Mouse (Mus musculus) thymus, adult 18-20 months (tissue): ENCODE results near the gene Klf13.
A peak's percentile ranks its signal among the peaks of the same experiment; 100 is the strongest.

Experiments
- DNase-seq, 2 experiments: peaks; one replicate each; pipeline ENCODE4 v3.0.0; 2022; ENCODE audit warnings: mixed read lengths in 2 of 2

Gene Klf13

DNA sequence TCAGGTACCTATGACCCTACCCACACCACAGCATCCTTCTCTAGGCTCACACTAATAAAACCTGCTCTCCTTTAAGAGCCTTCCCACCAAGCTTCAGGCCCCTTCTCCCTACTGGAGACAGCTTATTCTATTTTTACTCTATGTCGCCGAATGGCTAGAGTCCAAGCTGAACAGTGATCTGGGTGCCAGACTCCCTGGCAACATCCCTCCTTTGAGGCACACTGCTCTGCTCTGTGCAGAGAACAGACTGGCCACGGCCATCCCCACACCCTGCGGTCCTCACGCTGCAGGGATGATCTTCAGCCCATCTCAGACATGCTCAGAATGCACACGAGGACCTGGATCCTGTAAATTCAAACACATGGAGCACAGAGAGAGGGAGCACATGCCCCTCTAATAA is 59.1 kb downstream of the Klf13 start:
- DNase-seq, result no peak

DNA sequence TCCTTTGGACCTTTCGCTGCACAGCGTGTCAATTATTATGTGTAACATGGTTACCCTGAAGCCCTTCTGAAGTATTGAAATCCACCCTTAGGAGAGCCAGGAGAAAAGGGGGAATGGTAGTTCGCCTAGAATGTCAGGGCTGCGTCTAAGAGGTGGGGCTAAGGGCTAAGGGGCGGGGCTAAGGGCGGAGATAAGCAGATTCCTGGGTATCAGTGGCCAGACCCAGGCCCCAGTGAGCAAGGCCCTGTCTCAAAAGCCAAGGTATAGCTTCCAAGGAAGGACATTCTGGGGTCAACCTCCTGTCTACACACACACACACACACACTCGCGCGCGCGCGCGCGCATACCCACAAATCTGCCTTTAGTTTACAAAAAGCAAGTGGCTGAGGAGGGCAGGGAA is 61.1 kb downstream of the Klf13 start:
- DNase-seq, result no peak

DNA sequence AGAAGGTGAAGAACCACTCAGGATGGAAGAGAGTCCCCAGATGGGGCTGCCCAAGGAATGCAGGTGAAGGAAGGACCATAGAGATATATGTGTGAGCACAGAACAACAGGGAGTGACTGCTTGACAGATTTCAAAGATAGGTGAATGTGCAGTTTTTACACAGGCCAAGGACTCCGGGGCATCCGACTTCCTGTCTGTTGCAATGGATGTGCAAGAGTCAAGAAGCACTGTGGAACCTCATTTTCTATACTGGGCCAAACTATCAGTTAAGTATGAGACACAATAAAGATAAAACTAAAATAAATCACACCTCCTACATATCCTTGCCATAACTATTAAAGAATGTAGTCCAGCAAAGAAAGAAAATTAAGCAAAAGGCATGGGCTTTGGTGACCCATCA is 62.1 kb downstream of the Klf13 start:
- DNase-seq, result no peak

DNA sequence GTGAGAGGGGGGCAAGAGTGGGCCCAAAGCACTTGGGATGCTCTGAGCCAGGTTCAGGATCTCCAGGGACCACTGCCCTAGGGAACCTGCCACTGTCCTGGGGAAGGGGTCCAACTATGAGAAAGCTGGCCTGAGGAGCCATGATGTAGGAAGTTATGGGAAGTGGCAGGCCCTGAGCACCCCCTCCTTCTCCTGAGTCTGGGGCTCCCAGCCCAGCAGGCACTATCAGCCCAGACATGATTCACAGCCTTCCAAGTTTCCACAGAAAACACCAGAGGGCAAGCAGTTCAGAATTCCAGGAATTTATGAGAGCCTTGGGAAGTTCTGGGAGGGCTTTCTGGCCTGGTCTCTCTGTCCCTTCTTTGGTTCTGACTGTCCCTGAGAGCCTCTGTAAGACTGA is 63.0 kb downstream of the Klf13 start:
- DNase-seq, result no peak

DNA sequence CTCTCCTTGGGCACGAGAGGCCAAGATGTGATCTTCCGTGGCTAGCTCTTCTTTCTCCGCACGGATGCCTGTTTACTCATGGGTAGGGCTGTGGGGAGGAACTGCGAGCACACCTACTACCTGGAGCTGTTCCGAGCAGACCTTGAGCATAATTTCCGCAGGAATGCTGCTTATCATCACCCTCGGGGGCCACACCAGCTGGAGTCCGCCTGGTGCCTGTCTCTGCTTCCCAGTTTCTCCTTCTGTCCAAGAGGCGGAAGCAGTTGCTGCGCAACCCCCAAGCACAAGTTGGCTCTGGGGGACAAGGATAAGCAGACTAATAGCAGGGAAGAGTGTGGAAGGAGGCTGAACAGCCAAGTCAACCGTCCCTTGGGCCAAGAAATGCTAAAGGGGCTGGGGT is 64.8 kb downstream of the Klf13 start:
- no peak for DNase-seq

DNA sequence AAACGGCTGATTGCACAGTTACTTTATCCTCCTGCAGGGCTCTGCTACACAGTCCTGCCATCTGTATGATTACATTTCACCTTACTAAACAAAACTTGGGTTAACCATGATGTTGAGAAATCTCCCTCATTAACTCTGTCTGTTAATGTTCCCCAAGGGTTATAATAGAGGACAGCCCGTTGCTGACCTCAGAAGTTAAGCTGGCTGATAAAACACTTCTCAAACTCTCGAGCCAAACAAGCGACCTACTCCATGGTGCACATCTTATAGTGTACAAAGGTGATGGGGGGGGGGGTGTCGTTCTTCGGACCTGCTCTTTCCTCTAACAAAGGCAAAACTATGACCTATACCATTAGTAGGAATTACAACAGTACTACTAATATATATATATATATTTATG is 67.0 kb downstream of the Klf13 start:
- no peak for DNase-seq

DNA sequence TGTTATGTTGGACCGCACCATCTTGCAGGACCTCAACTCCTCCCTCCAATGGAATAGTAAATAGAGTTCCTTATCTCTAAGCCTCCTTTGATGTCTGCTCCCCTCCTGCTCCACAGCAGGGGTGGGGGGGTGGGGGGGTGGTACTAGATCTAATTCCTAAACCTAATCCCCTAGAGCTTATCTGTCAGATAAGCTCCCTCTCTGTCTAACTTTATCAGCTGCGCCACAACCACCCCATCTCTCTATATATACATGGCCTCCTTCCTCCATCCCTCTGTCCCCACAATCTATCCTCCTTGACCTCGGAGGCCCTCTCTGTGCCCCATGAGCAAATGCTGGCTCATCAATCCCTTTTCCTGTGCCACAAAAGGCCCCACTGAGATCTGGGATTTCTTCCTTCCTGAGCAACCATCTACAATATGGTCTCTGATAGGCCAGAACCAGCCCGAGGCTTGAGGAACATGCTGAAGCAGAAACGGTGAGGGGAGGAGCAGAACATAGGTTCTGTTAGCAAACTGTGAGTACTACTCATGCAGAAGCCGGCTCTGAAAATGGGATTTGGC is 70.3 kb downstream of the Klf13 start:
- no peak for DNase-seq

DNA sequence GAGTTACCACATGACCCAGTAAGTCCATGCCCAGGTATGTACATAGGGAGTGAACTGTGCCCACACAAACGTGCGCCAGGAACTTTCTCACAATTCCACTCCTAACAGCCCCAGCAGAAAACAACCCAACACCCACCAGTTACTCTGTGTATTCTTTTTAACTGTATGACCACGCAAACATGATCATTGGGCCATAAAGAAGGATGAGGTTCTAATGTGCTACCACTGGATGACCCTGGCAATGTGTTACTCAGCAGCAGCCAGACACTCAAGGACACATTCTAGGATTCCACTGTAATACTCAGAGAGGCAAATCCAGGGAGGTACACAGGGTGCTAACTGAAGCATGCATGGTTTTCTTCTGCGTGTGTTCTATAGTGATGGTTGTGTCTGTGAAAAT is 72.8 kb downstream of the Klf13 start:
- no peak for DNase-seq

DNA sequence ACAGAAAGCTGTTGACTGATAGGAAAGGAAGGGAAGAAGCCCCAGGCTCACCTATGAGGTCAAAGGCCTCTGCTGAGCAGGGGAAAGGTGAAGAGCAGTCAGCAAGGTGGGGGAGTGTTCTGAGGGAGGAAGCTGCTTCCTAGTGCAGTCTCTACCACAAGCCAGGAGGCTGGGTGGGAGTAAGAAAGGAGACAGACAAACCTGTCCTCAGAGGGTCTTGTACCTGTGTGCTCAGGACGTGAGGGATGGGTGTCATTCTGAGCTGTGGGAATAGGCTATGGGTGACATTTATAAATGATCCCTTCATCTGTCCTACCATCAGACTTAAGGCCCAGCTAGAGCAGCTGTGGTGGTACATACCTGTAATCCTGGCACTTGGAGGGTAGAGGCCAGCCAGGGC is 75.7 kb downstream of the Klf13 start:
- DNase-seq, result no peak

DNA sequence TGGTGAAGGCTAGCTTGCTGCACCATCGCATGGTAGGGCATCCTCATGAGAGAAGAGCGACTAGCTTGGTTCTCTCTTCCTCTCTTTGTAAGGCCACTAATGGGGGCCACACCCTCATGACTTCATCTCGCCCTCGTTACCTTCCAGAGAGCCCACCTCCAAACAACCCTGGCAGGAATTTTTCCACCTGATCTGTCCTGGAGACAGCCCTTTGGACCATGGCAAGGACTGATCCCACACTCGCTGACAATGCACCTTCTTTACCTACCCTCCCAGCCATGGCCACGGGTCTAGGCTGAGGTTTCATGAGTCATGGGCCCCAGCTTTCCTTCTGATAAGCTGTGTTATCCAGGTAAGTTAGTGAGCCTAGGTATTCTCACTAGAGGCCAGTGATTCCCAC is 77.6 kb downstream of the Klf13 start:
- DNase-seq, result no peak

DNA sequence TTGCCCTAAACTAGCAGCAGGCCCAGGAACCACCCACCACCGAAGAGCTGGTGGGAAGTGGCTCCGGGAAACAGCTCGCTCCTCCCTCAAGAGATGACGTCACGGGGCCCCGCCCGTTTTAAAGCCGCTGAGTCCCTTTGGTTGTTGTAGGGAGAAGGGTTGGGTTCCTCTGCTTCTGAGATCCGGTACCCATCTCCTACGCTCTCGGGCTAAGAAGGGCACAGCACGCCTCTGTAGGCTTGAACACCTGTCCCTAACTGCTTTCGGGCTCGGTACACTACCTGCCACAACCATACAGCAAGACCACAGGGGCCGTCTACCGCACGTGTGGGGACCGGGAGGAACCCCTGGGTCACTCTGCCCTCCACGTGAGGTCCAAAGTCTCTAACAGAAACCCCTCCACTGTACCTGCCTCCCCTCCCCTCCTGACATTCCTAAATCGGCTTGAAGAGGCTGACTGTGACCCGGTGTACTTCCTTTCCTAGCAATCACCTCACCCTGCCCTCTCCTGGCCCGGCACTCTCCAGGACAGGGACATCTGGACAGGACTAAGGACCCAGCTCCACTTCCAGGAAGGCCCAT is 80.1 kb downstream of the Klf13 start:
- DNase-seq, result peak; percentile 82 to 87

DNA sequence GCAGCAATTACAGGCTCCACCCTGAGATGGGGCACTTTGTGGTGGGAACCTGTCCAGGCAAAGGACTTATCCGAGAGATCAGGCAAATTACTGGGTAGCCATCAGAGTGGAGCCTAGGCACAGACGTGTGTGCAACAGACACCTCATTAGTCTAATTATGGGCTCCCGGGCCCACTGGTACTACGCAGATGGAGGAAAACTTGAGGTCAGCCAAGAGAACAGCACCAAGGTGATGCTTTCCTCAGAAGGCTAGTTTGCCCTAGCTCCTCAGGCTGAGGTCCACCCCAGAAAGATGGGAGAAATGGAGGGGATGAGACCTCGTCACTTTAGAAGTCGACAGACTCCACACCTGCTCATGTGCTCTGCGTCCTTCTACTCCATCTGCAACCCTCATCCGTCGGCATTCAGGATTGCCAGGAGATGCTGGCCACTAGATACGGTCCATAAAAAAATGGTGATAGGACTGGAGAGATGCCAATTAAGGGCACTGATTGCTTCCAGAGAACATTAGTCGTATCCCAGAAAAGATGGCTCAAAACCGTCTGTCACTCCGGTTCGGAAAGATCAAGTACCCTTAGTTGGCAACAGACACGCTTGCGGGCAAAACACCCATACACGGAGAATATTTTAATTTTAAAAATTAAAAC is 80.8 kb downstream of the Klf13 start:
- DNase-seq, result no peak

DNA sequence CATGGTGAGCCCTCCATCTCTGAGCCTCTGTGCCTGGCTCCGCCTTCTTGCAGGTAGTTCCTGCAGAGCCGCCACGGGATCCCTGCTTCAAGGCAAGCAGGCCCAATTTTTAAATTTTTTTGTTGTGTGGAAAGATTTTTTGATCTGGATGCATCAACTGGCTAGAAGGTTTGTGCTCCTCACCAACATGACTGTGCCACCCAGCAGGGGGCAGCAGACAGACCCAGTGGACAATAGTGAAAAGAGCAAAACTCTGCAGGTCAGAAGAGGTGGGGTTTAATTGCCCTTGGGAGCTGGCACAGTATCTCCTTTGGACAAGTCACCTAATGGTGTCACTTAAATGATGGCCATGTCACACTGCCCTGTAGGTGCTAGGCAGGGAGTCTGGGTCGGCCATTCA is 83.4 kb downstream of the Klf13 start:
- DNase-seq, result peak; percentile 58 to 67

DNA sequence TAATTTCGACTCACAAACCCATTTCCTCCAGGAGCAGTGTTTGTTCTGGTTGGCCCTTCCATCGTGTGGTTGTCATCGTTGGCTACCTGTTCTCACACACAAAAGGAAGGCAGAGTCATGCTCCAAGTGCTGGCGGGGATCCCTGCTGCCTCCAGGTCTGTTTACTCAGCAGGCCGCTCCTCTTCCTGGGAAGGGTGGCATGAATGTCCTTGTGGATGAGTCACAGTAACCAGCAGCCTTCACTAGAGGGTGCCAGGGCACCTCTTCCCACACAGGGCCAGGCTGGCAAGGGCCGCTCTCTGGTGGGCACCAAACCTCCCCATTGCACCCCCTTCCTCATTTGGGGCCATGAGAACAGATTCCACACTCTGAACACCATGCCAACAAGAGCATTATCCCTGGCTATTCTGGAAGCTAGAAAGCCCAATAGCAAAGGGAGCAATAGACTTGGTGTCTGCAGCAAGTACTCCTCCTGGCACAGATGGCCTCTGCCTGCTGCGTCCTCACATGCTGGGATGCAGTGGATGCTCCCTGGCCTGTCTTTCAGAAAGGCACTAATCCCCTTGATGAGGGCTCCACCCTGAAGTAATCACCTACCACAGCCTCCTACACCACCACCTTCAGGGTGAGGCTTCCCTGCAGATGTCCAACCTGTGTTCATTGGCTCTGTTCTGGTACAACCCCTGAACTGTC is 86.7 kb downstream of the Klf13 start:
- no peak for DNase-seq
